Mouse (Mus musculus) embryonic facial prominence, embryonic 13.5 days (tissue): Measurements from ENCODE around the gene Gm11757. TPM values are rescaled to one million over a fixed set of nuclear protein-coding genes. Genes with fewer than 3 reads are reported as not detected.
"Not testable (repeated sequence)": the region's sequence is repeated elsewhere in the genome, so short reads cannot be mapped to it uniquely, and the experiment has no call there.

ENCODE experiments used
- ATAC-seq: fragments of 200-750 bp; cut with Nextera tagmentation; 2 replicates; pipeline ENCODE4 v1.8.0; 2017; ENCODE audit warnings: low read depth; ENCODE audit not compliant: insufficient number of reproducible peaks, insufficient read depth, low FRiP score, low TSS enrichment
- H3K27ac ChIP-seq: fragments of 300-500 bp; sonication (generic); 2 replicates; pipeline ENCODE4 v1.5.1; 2015; ENCODE audit warnings: moderate library complexity, mild to moderate bottlenecking, inconsistent platforms
- H3K27me3 ChIP-seq: fragments of 300-500 bp; sonication (generic); 2 replicates; pipeline ENCODE4 v1.6.1; 2015; ENCODE audit warnings: mild to moderate bottlenecking, inconsistent platforms
- H3K36me3 ChIP-seq: fragments of 300-500 bp; sonication (generic); 2 replicates; pipeline ENCODE4 v1.6.1; 2015; ENCODE audit warnings: mild to moderate bottlenecking, inconsistent platforms
- H3K4me1 ChIP-seq: fragments of 300-500 bp; sonication (generic); 2 replicates; pipeline ENCODE4 v1.6.1; 2015; ENCODE audit warnings: inconsistent platforms
- H3K4me2 ChIP-seq: fragments of 300-500 bp; sonication (generic); 2 replicates; pipeline ENCODE4 v1.6.1; 2015; ENCODE audit warnings: moderate library complexity, mild to moderate bottlenecking, inconsistent platforms
- H3K4me3 ChIP-seq: fragments of 300-500 bp; sonication (generic); 2 replicates; pipeline ENCODE4 v1.5.1; 2015; ENCODE audit warnings: mild to moderate bottlenecking, inconsistent platforms
- H3K9ac ChIP-seq: fragments of 300-500 bp; sonication (generic); 2 replicates; pipeline ENCODE4 v1.6.1; 2015; ENCODE audit warnings: mild to moderate bottlenecking, inconsistent platforms
- H3K9me3 ChIP-seq: fragments of 300-500 bp; sonication (generic); 2 replicates; pipeline ENCODE4 v1.6.1; 2016; ENCODE audit warnings: inconsistent platforms
- WGBS: fragments of 180-500 bp; shearing (Covaris S2); methylation state at CpG from one replicate; pipeline ENCODE4 v1.1.7; 2015; ENCODE audit warnings: mixed read lengths; 5-methylcytosine and 5-hydroxymethylcytosine counted together
- polyA plus RNA-seq: library from polyadenylated mRNA; unstranded; fragments of >200 nt; fragmentation: Nextera tagmentation; extraction: Ambion mirVana; gene quantifications from 2 replicates; pipeline ENCODE4 v1.2.1, GENCODE M21; 2015

The Gm11757 gene
- not detected in 2 replicates for polyA plus RNA-seq

- ATAC-seq, H3K27me3 ChIP-seq: not testable (repeated sequence)
- no CpG with 5 or more reads among the region's 4 CpGs for WGBS
These were observed at the start of gene Gm11757 for GRCm38 (mm10) chr4:73891012-73891411. Gene Gm11757 (minus strand): TSS chr4:73891112.

GRCm38 (mm10) chr4:73920660-73921059 is 29.7 kb upstream of the Gm11757 start, which contains the start of gene Gm11756:
Gene Gm11756 (minus strand): TSS chr4:73920760.
- not testable (repeated sequence) for H3K27me3 ChIP-seq, H3K36me3 ChIP-seq, H3K27ac ChIP-seq, H3K9ac ChIP-seq, ATAC-seq, H3K4me3 ChIP-seq, H3K4me2 ChIP-seq, H3K4me1 ChIP-seq, H3K9me3 ChIP-seq
- WGBS: 87% methylated on average over 6 of the region's 6 CpGs

More at GRCm38 (mm10) chr4:73891012-73891411, at the start of gene Gm11757:
- not testable (repeated sequence) for H3K36me3 ChIP-seq, H3K9ac ChIP-seq, H3K27ac ChIP-seq, H3K9me3 ChIP-seq, H3K4me2 ChIP-seq, H3K4me1 ChIP-seq, H3K4me3 ChIP-seq

GRCm38 (mm10) chr4:73905853-73906252 is 14.9 kb upstream of the Gm11757 start, which contains the start of gene Gm13871:
Gene Gm13871 (minus strand): TSS chr4:73905953.
- H3K27me3 ChIP-seq, H3K9me3 ChIP-seq, H3K4me3 ChIP-seq, H3K27ac ChIP-seq, H3K36me3 ChIP-seq, H3K4me2 ChIP-seq, ATAC-seq, H3K9ac ChIP-seq, H3K4me1 ChIP-seq: not testable (repeated sequence)
- no CpG with 5 or more reads among the region's 4 CpGs for WGBS

- not testable (repeated sequence) for H3K4me1 ChIP-seq, H3K9ac ChIP-seq, ATAC-seq, H3K36me3 ChIP-seq, H3K4me2 ChIP-seq, H3K4me3 ChIP-seq, H3K27me3 ChIP-seq, H3K27ac ChIP-seq, H3K9me3 ChIP-seq
- no CpG with 5 or more reads among the region's 4 CpGs for WGBS
These were observed 14.7 kb downstream of the Gm11757 start, which contains the start of gene Gm11758 for GRCm38 (mm10) chr4:73876166-73876565. Gene Gm11758 (minus strand): TSS chr4:73876266.

Other genes starting within 250 kb of the Gm11757 start
- gene Gm11239, start 222.8 kb downstream of the Gm11757 start, polyA plus RNA-seq: not detected in 2 replicates
- not detected in 2 replicates for gene Gm428, start 207.6 kb downstream of the Gm11757 start, polyA plus RNA-seq
- 1.0 and 1.3 TPM in 2 replicates for gene Rasef, start 100.1 kb downstream of the Gm11757 start, polyA plus RNA-seq
- gene Gm11758, start 14.8 kb downstream of the Gm11757 start, polyA plus RNA-seq: not detected in 2 replicates
- not detected in 2 replicates for gene Gm13871, start 14.8 kb upstream of the Gm11757 start, polyA plus RNA-seq
- not detected in 2 replicates for gene Gm11756, start 29.6 kb upstream of the Gm11757 start, polyA plus RNA-seq
- gene 2310002L09Rik, start 59.7 kb upstream of the Gm11757 start, polyA plus RNA-seq: 0.48 and 1.3 TPM in 2 replicates
- gene Frmd3, start 122.3 kb upstream of the Gm11757 start, polyA plus RNA-seq: 3.3 and 3.8 TPM in 2 replicates